In genomic region chr19:4095802-4096201, GRCm38 (mm10) we compare ENCODE assay signal across 19 mouse cellular contexts. TPM values are rescaled to one million over a fixed set of nuclear protein-coding genes. Genes with fewer than 3 reads are reported as not detected.
A peak's percentile ranks its signal among the peaks of the same experiment; 100 is the strongest.
DNase-seq lines count a peak whose midpoint lies in the region; ATAC-seq and TF ChIP-seq lines count a peak whose summit lies in the region.
"Had no signal": no experiment of that assay in that cellular context is flagged by ENCODE, and none has a peak within 500 bp of the region (broad histone marks: within the 10 kb centered on the region; RNA-seq: fewer than 3 reads in every experiment).

No protein-coding gene starts in this region.

- H3K4me3 ChIP-seq in heart, embryonic 15.5 days: no peak overlapping the region
- H3K4me3 ChIP-seq in CH12.LX (replicated peaks in 1 of 3; ENCODE audit: low read depth in 2 of 3, low read length in 2 of 3, poor library complexity in 1 of 3): no peak overlapping the region
- 0 out of 2 replicates have a peak overlapping the region, but pooled peaks have one; percentile 56 for H3K4me3 ChIP-seq in forebrain, postnatal 0 days (ENCODE audit: low read depth, low read length)
- peak overlapping the region; percentile 70 for H3K4me3 ChIP-seq in midbrain, embryonic 10.5 days
- H3K4me3 ChIP-seq in kidney, embryonic 16.5 days (ENCODE audit: low read length): no peak overlapping the region
- no peak overlapping the region for H3K4me3 ChIP-seq in kidney, embryonic 14.5 days (ENCODE audit: low read length)

- no peak for TF ChIP-seq RAD21 in CH12.LX (IDR thresholded peaks at IDR 0.05; ENCODE audit: low read depth, low read length)

- TF ChIP-seq POLR2A in CH12.LX (IDR thresholded peaks at IDR 0.05; ENCODE audit: low read depth, low read length): no peak

- H3K4me1 ChIP-seq in heart, embryonic 15.5 days (replicated peaks): peaks cover 39% of the 10 kb centered on the region
- peaks cover 12 to 34% of the 10 kb centered on the region in 2 experiments for H3K4me1 ChIP-seq in CH12.LX (ENCODE audit: control insufficient read depth in 1 of 2, insufficient read depth in 2 of 2)
- 0 out of 2 replicates have a peak, but pooled peaks cover 11% of the 10 kb centered on the region for H3K4me1 ChIP-seq in forebrain, postnatal 0 days (ENCODE audit: insufficient read depth)
- peaks cover 48% of the 10 kb centered on the region for H3K4me1 ChIP-seq in midbrain, embryonic 10.5 days
- H3K4me1 ChIP-seq in kidney, embryonic 16.5 days (ENCODE audit: insufficient read depth, low read length): peaks cover 39% of the 10 kb centered on the region
- peaks cover 25% of the 10 kb centered on the region for H3K4me1 ChIP-seq in kidney, embryonic 14.5 days (ENCODE audit: control insufficient read depth, insufficient read depth, low read length)

- no peaks in the 10 kb centered on the region for H3K9me3 ChIP-seq in heart, embryonic 15.5 days (replicated peaks)
- H3K9me3 ChIP-seq in CH12.LX (replicated peaks; ENCODE audit: low read length): no peaks in the 10 kb centered on the region
- no peaks in the 10 kb centered on the region for H3K9me3 ChIP-seq in forebrain, postnatal 0 days (ENCODE audit: low read length)
- no peaks in the 10 kb centered on the region; the same call in 1 of the 2 replicates for H3K9me3 ChIP-seq in midbrain, embryonic 10.5 days (replicated peaks)
- H3K9me3 ChIP-seq in kidney, embryonic 16.5 days (ENCODE audit: low read length): no peaks in the 10 kb centered on the region
- H3K9me3 ChIP-seq in kidney, embryonic 14.5 days (ENCODE audit: control insufficient read depth, low read length): no peaks in the 10 kb centered on the region
- H3K9me3 ChIP-seq: stomach, embryonic 15.5 days had no signal

- no peak for TF ChIP-seq EP300 in CH12.LX (IDR thresholded peaks at IDR 0.05; ENCODE audit: low read length)

- H3K4me2 ChIP-seq in heart, embryonic 15.5 days: peak overlapping the region; percentile 79; the same call in 1 of the 2 replicates
- H3K4me2 ChIP-seq in CH12.LX (ENCODE audit: insufficient read depth, low read depth, poor library complexity, severe bottlenecking): no peak overlapping the region
- H3K4me2 ChIP-seq in forebrain, postnatal 0 days (ENCODE audit: low read depth): peak overlapping the region; percentile 72
- no peak overlapping the region for H3K4me2 ChIP-seq in kidney, embryonic 16.5 days (replicated peaks; ENCODE audit: low read depth, low read length)
- no peak overlapping the region for H3K4me2 ChIP-seq in kidney, embryonic 14.5 days (replicated peaks; ENCODE audit: low read depth, low read length)

- dilution Hi-C loops in CH12.LX (cut with MboI; ENCODE audit: extremely low pct_ligation_motif_present, extremely low pct_unique_long_range_greater_than_20kb, low sequenced_read_pairs): no loop called here

- in situ Hi-C loops in CH12.LX (cut with MboI; ENCODE audit: low pct_ligation_motif_present, low pct_unique_long_range_greater_than_20kb, low sequenced_read_pairs): no loop called here

- H3K27me3 ChIP-seq in heart, embryonic 15.5 days: peaks cover 2% of the 10 kb centered on the region
- H3K27me3 ChIP-seq in CH12.LX (replicated peaks): no peaks in the 10 kb centered on the region
- no peaks in the 10 kb centered on the region for H3K27me3 ChIP-seq in forebrain, postnatal 0 days (ENCODE audit: insufficient read depth, low read length)
- peaks cover 18% of the 10 kb centered on the region for H3K27me3 ChIP-seq in midbrain, embryonic 10.5 days (ENCODE audit: low read depth, poor library complexity, severe bottlenecking)
- peaks cover 12% of the 10 kb centered on the region for H3K27me3 ChIP-seq in kidney, embryonic 16.5 days (ENCODE audit: insufficient read depth, low read length)
- H3K27me3 ChIP-seq in kidney, embryonic 14.5 days (ENCODE audit: control insufficient read depth, insufficient read depth, low read length): peaks cover 2% of the 10 kb centered on the region; the same call in 1 of the 2 replicates

- no peaks in the 10 kb centered on the region for H3K36me3 ChIP-seq in heart, embryonic 15.5 days
- peaks cover 4 to 8% of the 10 kb centered on the region in 2 experiments for H3K36me3 ChIP-seq in CH12.LX (replicated peaks in 1 of 2; ENCODE audit: control insufficient read depth in 1 of 2, insufficient read depth in 1 of 2, low read length in 1 of 2)
- no peaks in the 10 kb centered on the region for H3K36me3 ChIP-seq in forebrain, postnatal 0 days (ENCODE audit: insufficient read depth)
- no peaks in the 10 kb centered on the region for H3K36me3 ChIP-seq in midbrain, embryonic 10.5 days
- H3K36me3 ChIP-seq in kidney, embryonic 16.5 days (ENCODE audit: insufficient read depth, low read length): no peaks in the 10 kb centered on the region
- H3K36me3 ChIP-seq in kidney, embryonic 14.5 days (ENCODE audit: control insufficient read depth, insufficient read depth, low read length): no peaks in the 10 kb centered on the region
- H3K36me3 ChIP-seq: stomach, embryonic 15.5 days had no signal

- peaks cover 9% of the 10 kb centered on the region for H3K79me2 ChIP-seq in CH12.LX (replicated peaks; ENCODE audit: control insufficient read depth, extremely low read depth, insufficient read depth, poor library complexity, severe bottlenecking)

- no peak for DNase-seq in heart, postnatal 36 days
- no peak for DNase-seq in CH12.LX (ENCODE audit: extremely low read depth)
- DNase-seq in forebrain, postnatal 0 days: no peak
- no peak for DNase-seq in midbrain, embryonic 10.5 days (ENCODE audit: low spot score)
- no peak for DNase-seq in thymus, postnatal 10 days (ENCODE audit: low spot score in 2 of 2)
- DNase-seq: cerebellum, adult 2 months; heart, postnatal 14 days; kidney, adult 2 months; lung, postnatal 14 days; right cerebral cortex, postnatal 4 days; thymus, postnatal 36 days had no signal

- intact Hi-C loops in heart, postnatal 36 days (cut with DNase I): no loop called here

- H3K27ac ChIP-seq in heart, embryonic 15.5 days: no peak overlapping the region
- H3K27ac ChIP-seq in CH12.LX (ENCODE audit: insufficient read depth, low read depth): no peak overlapping the region
- H3K27ac ChIP-seq in forebrain, postnatal 0 days (ENCODE audit: low read depth, low read length): no peak overlapping the region
- no peak overlapping the region for H3K27ac ChIP-seq in midbrain, embryonic 10.5 days (replicated peaks)
- H3K27ac ChIP-seq in kidney, embryonic 16.5 days (ENCODE audit: low read length): no peak overlapping the region
- no peak overlapping the region for H3K27ac ChIP-seq in kidney, embryonic 14.5 days (ENCODE audit: low read depth, low read length)

- WGBS in heart, embryonic 15.5 days: 64% methylated on average over 3 of the region's 3 CpGs
- whole genome bisulfite sequencing in forebrain, postnatal 0 days: 73% methylated on average over 3 of the region's 3 CpGs
- WGBS in midbrain, embryonic 10.5 days: 71% methylated on average over 3 of the region's 3 CpGs
- WGBS in kidney, embryonic 16.5 days: 64% methylated on average over 3 of the region's 3 CpGs
- 71% methylated on average over 3 of the region's 3 CpGs for WGBS in kidney, embryonic 14.5 days

- no peak for TF ChIP-seq CTCF in CH12.LX (conservative IDR thresholded peaks at IDR 0.05 in 1 of 2, IDR thresholded peaks at IDR 0.05 in 1 of 2; ENCODE audit: low read depth in 2 of 2, low read length in 2 of 2)
- no peak for TF ChIP-seq CTCF in forebrain, postnatal 0 days (IDR thresholded peaks at IDR 0.05; ENCODE audit: low read depth)

- H3K9ac ChIP-seq in heart, embryonic 15.5 days: no peak overlapping the region
- no peak overlapping the region for H3K9ac ChIP-seq in CH12.LX (ENCODE audit: insufficient read depth, low read depth)
- H3K9ac ChIP-seq in forebrain, postnatal 0 days: peak overlapping the region; percentile 51; the same call in 1 of the 2 replicates
- H3K9ac ChIP-seq in kidney, embryonic 16.5 days (replicated peaks; ENCODE audit: low read length): no peak overlapping the region
- no peak overlapping the region for H3K9ac ChIP-seq in kidney, embryonic 14.5 days (ENCODE audit: low read depth, low read length)
- H3K9ac ChIP-seq: stomach, embryonic 15.5 days had no signal

- ATAC-seq in heart, embryonic 15.5 days (replicated peaks; ENCODE audit: insufficient number of reproducible peaks, insufficient read depth, low FRiP score, low read depth): no peak
- no peak for ATAC-seq in forebrain, postnatal 0 days
- no peak for ATAC-seq in kidney, embryonic 16.5 days (ENCODE audit: low FRiP score, low TSS enrichment)
- no peak for ATAC-seq in kidney, embryonic 14.5 days (ENCODE audit: low FRiP score, low TSS enrichment)

RNA-seq across cellular contexts. Expression of gene Cdk2ap2, which starts 1.2 kb away (rescaled TPM):
- polyA plus RNA-seq in heart, embryonic 15.5 days (2015; fragmentation: Nextera tagmentation; extraction: Ambion mirVana): 63.6 and 81.7 TPM in 2 replicates
- total RNA-seq in heart, postnatal 36 days (2021): 10 to 100 TPM; 35.3 to 39.1 TPM
- total RNA-seq in CH12.LX (2012; rRNA removed) (69.5 and 90.3 TPM in 2 replicates), CH12.LX (2014; rRNA removed) (57.0 and 63.4 TPM in 2 replicates)
- polyA plus RNA-seq in CH12.LX (2012; ENCODE audit: insufficient read length, low read depth): 55.6 and 67.1 TPM in 2 replicates
- total RNA-seq in forebrain, postnatal 0 days (2014; rRNA removed): 34.4 and 35.4 TPM in 2 replicates
- 59.9 and 65.4 TPM in 2 replicates for polyA plus RNA-seq in forebrain, postnatal 0 days (2015; fragmentation: Nextera tagmentation; extraction: Ambion mirVana)
- polyA plus RNA-seq in midbrain, embryonic 10.5 days (2016; fragmentation: Nextera tagmentation; extraction: Ambion mirVana): 76.2 and 82.5 TPM in 2 replicates
- 135 and 138 TPM in 2 replicates for polyA plus RNA-seq in kidney, embryonic 16.5 days (2015; fragmentation: Nextera tagmentation; extraction: Ambion mirVana)
- 116 and 121 TPM in 2 replicates for polyA plus RNA-seq in kidney, embryonic 14.5 days (2014; fragmentation: Nextera tagmentation; extraction: Ambion mirVana)

RNA-seq across cellular contexts. Expression of gene Pitpnm1, which starts 4.0 kb away (rescaled TPM):
- 17.2 and 26.5 TPM in 2 replicates for polyA plus RNA-seq in heart, embryonic 15.5 days (2015; fragmentation: Nextera tagmentation; extraction: Ambion mirVana)
- total RNA-seq in heart, postnatal 36 days (2021): 10 to 100 TPM; 20.7 to 22.9 TPM
- 43.8 and 46.1 TPM in 2 replicates for total RNA-seq in CH12.LX (2012; rRNA removed)
- 14.8 and 15.9 TPM in 2 replicates for total RNA-seq in CH12.LX (2014; rRNA removed)
- polyA plus RNA-seq in CH12.LX (2012; ENCODE audit: insufficient read length, low read depth): 33.3 and 34.7 TPM in 2 replicates
- total RNA-seq in forebrain, postnatal 0 days (2014; rRNA removed): 108 and 127 TPM in 2 replicates
- 68.8 and 82.9 TPM in 2 replicates for polyA plus RNA-seq in forebrain, postnatal 0 days (2015; fragmentation: Nextera tagmentation; extraction: Ambion mirVana)
- polyA plus RNA-seq in midbrain, embryonic 10.5 days (2016; fragmentation: Nextera tagmentation; extraction: Ambion mirVana): 12.8 and 15.1 TPM in 2 replicates
- polyA plus RNA-seq in kidney, embryonic 16.5 days (2015; fragmentation: Nextera tagmentation; extraction: Ambion mirVana): 20.0 and 22.2 TPM in 2 replicates
- polyA plus RNA-seq in kidney, embryonic 14.5 days (2014; fragmentation: Nextera tagmentation; extraction: Ambion mirVana): 14.0 and 15.8 TPM in 2 replicates

RNA-seq across cellular contexts. Expression of gene Cabp2, which starts 14.4 kb away (rescaled TPM):
- not detected in 2 replicates for polyA plus RNA-seq in heart, embryonic 15.5 days (2015; fragmentation: Nextera tagmentation; extraction: Ambion mirVana)
- not detected for total RNA-seq in heart, postnatal 36 days (2021)
- total RNA-seq in CH12.LX (2012; rRNA removed) (not detected in 2 replicates), CH12.LX (2014; rRNA removed) (not detected in 2 replicates)
- polyA plus RNA-seq in CH12.LX (2012; ENCODE audit: insufficient read length, low read depth): not detected in 2 replicates
- not detected in 2 replicates for total RNA-seq in forebrain, postnatal 0 days (2014; rRNA removed)
- polyA plus RNA-seq in forebrain, postnatal 0 days (2015; fragmentation: Nextera tagmentation; extraction: Ambion mirVana): not detected in 2 replicates
- not detected in 2 replicates for polyA plus RNA-seq in midbrain, embryonic 10.5 days (2016; fragmentation: Nextera tagmentation; extraction: Ambion mirVana)
- 0.21 and 0.96 TPM in 2 replicates for polyA plus RNA-seq in kidney, embryonic 16.5 days (2015; fragmentation: Nextera tagmentation; extraction: Ambion mirVana)
- polyA plus RNA-seq in kidney, embryonic 14.5 days (2014; fragmentation: Nextera tagmentation; extraction: Ambion mirVana): not detected in 2 replicates
- total RNA-seq: gastrocnemius, postnatal 4 days; heart, postnatal 14 days; layer of hippocampus, adult 8-10 months; left cerebral cortex, postnatal 36 days had no signal
- polyA plus RNA-seq: activated CD4-positive, CD25-positive, alpha-beta regulatory T cell, adult 4 months had no signal

RNA-seq across cellular contexts. Expression of gene Aip, which starts 29.9 kb away (rescaled TPM):
- 78.1 and 92.5 TPM in 2 replicates for polyA plus RNA-seq in heart, embryonic 15.5 days (2015; fragmentation: Nextera tagmentation; extraction: Ambion mirVana)
- total RNA-seq in heart, postnatal 36 days (2021): 10 to 100 TPM; 56.8 to 64.0 TPM
- 37.5 and 39.7 TPM in 2 replicates for total RNA-seq in CH12.LX (2012; rRNA removed)
- 10.8 and 11.7 TPM in 2 replicates for total RNA-seq in CH12.LX (2014; rRNA removed)
- 64.8 and 87.9 TPM in 2 replicates for polyA plus RNA-seq in CH12.LX (2012; ENCODE audit: insufficient read length, low read depth)
- 25.8 and 33.9 TPM in 2 replicates for total RNA-seq in forebrain, postnatal 0 days (2014; rRNA removed)
- polyA plus RNA-seq in forebrain, postnatal 0 days (2015; fragmentation: Nextera tagmentation; extraction: Ambion mirVana): 85.7 and 86.2 TPM in 2 replicates
- polyA plus RNA-seq in midbrain, embryonic 10.5 days (2016; fragmentation: Nextera tagmentation; extraction: Ambion mirVana): 60.6 and 61.7 TPM in 2 replicates
- polyA plus RNA-seq in kidney, embryonic 16.5 days (2015; fragmentation: Nextera tagmentation; extraction: Ambion mirVana): 115 and 120 TPM in 2 replicates
- 92.0 and 97.5 TPM in 2 replicates for polyA plus RNA-seq in kidney, embryonic 14.5 days (2014; fragmentation: Nextera tagmentation; extraction: Ambion mirVana)

RNA-seq across cellular contexts. Expression of gene Gstp3, which starts 36.4 kb away (rescaled TPM):
- 0.30 and 0.93 TPM in 2 replicates for polyA plus RNA-seq in heart, embryonic 15.5 days (2015; fragmentation: Nextera tagmentation; extraction: Ambion mirVana)
- total RNA-seq in heart, postnatal 36 days (2021): not detected
- total RNA-seq in CH12.LX (2012; rRNA removed) (0.46 and 1.4 TPM in 2 replicates), CH12.LX (2014; rRNA removed) (not detected in 2 replicates)
- polyA plus RNA-seq in CH12.LX (2012; ENCODE audit: insufficient read length, low read depth): not detected in 2 replicates
- not detected in 2 replicates for total RNA-seq in forebrain, postnatal 0 days (2014; rRNA removed)
- polyA plus RNA-seq in forebrain, postnatal 0 days (2015; fragmentation: Nextera tagmentation; extraction: Ambion mirVana): not detected in 2 replicates
- 0.23 TPM in 1 of 2 replicates, not detected in the other for polyA plus RNA-seq in midbrain, embryonic 10.5 days (2016; fragmentation: Nextera tagmentation; extraction: Ambion mirVana)
- polyA plus RNA-seq in kidney, embryonic 16.5 days (2015; fragmentation: Nextera tagmentation; extraction: Ambion mirVana): 0.36 and 0.49 TPM in 2 replicates
- 0.34 TPM in 1 of 2 replicates, not detected in the other for polyA plus RNA-seq in kidney, embryonic 14.5 days (2014; fragmentation: Nextera tagmentation; extraction: Ambion mirVana)
- total RNA-seq: heart, postnatal 14 days; layer of hippocampus, adult 8-10 months; left cerebral cortex, postnatal 36 days had no signal
- polyA plus RNA-seq: cerebellum, adult 2 months had no signal

Comparison
In these comparisons a context has a peak if more than half of its experiments do, and no peak if none do; other contexts are left out.
1. H3K4me2 ChIP-seq: peak in heart, embryonic 15.5 days (single experiment) and forebrain, postnatal 0 days (single experiment); none in CH12.LX (single experiment), kidney, embryonic 16.5 days (single experiment) and kidney, embryonic 14.5 days (single experiment).
2. H3K4me3 ChIP-seq: peak in forebrain, postnatal 0 days (single experiment) and midbrain, embryonic 10.5 days (single experiment); none in heart, embryonic 15.5 days (single experiment), CH12.LX (0 of 3), kidney, embryonic 16.5 days (single experiment) and kidney, embryonic 14.5 days (single experiment).